Mouse (Mus musculus) adrenal gland, postnatal 25 days (tissue): ENCODE results near the gene Casp6. TPM values are rescaled to one million over a fixed set of nuclear protein-coding genes. Genes with fewer than 3 reads are reported as not detected.

ENCODE experiments used
- DNase-seq: peaks from one replicate; pipeline ENCODE4 v3.0.0; 2021; ENCODE audit warnings: mixed read lengths
- long read RNA-seq: library from polyadenylated mRNA; stranded (forward); transcript quantifications from one replicate; pipeline ENCODE4 v2.0.0, GENCODE M21; 2021
- total RNA-seq: library from RNA; stranded (reverse); gene quantifications from 2 replicates; pipeline ENCODE4 v1.2.3, GENCODE M21; 2021

Gene Casp6
- 34.5 and 57.5 TPM in 2 replicates for total RNA-seq
- long read RNA-seq, transcript Casp6-201 (7 exons, 1,456 nt): major isoform, 49 of 55 reads
- long read RNA-seq, partial matches to known transcripts: 2 of 55 reads
- long read RNA-seq, other reads (novel, unspliced or antisense): 2 of 55 reads

- DNase-seq: peak; percentile 91
Measured at GRCm38 (mm10) chr3:129901271-129901809, at the start of gene Casp6. Gene Casp6 (plus strand): TSS chr3:129901425.

- no peak for DNase-seq
Measured at GRCm38 (mm10) chr3:129862592-129862991, 38.6 kb upstream of the Casp6 start.

- peak; percentile 67 for DNase-seq
Measured at GRCm38 (mm10) chr3:129863698-129864097, 37.5 kb upstream of the Casp6 start.

- no peak for DNase-seq
Measured at GRCm38 (mm10) chr3:129877327-129877726, 23.9 kb upstream of the Casp6 start.

GRCm38 (mm10) chr3:129878405-129879021, 22.7 kb upstream of the Casp6 start, which contains the start of gene Pla2g12a:
Gene Pla2g12a (plus strand): TSS chr3:129878606.
- DNase-seq: peak; percentile 96

- peak; percentile 41 for DNase-seq
Measured at GRCm38 (mm10) chr3:129879131-129879757, 22.0 kb upstream of the Casp6 start.

- DNase-seq: no peak
Measured at GRCm38 (mm10) chr3:129879913-129880312, 21.3 kb upstream of the Casp6 start.

- no peak for DNase-seq
Measured at GRCm38 (mm10) chr3:129880925-129881593, 20.2 kb upstream of the Casp6 start.

GRCm38 (mm10) chr3:129885577-129885976, 15.6 kb upstream of the Casp6 start:
- DNase-seq: no peak

GRCm38 (mm10) chr3:129886430-129886829, 14.8 kb upstream of the Casp6 start:
- no peak for DNase-seq

- no peak for DNase-seq
Measured at GRCm38 (mm10) chr3:129887779-129888517, 13.3 kb upstream of the Casp6 start.

- DNase-seq: no peak
Measured at GRCm38 (mm10) chr3:129892003-129892402, 9.2 kb upstream of the Casp6 start.

- DNase-seq: no peak
Measured at GRCm38 (mm10) chr3:129893143-129893542, 8.1 kb upstream of the Casp6 start.

GRCm38 (mm10) chr3:129896591-129896990, 4.6 kb upstream of the Casp6 start:
- DNase-seq: no peak

- DNase-seq: no peak
Measured at GRCm38 (mm10) chr3:129898886-129899285, 2.3 kb upstream of the Casp6 start.

- DNase-seq: no peak
Measured at GRCm38 (mm10) chr3:129903369-129903768, 2.1 kb downstream of the Casp6 start.

GRCm38 (mm10) chr3:129903866-129904265, 2.6 kb downstream of the Casp6 start:
- no peak for DNase-seq

- no peak for DNase-seq
Measured at GRCm38 (mm10) chr3:129904381-129905132, 3.3 kb downstream of the Casp6 start.

GRCm38 (mm10) chr3:129912025-129912424, 10.8 kb downstream of the Casp6 start:
- no peak for DNase-seq

GRCm38 (mm10) chr3:129913241-129913640, 12.0 kb downstream of the Casp6 start:
- DNase-seq: no peak

- DNase-seq: no peak
Measured at GRCm38 (mm10) chr3:129917424-129917823, 16.2 kb downstream of the Casp6 start.
